Mouse (Mus musculus) layer of hippocampus, postnatal 10 days (tissue): Measurements from ENCODE around the gene Serinc5. TPM values are rescaled to one million over a fixed set of nuclear protein-coding genes. Genes with fewer than 3 reads are reported as not detected.

Experiments
- DNase-seq, 2 experiments: peaks; one replicate each; pipeline ENCODE4 v3.0.0; 2021; ENCODE audit warnings: low spot score in 2 of 2
- total RNA-seq, 2 experiments: library from RNA; stranded (reverse); gene quantifications; 2 replicates each; pipeline ENCODE4 v1.2.3; 2021

The Serinc5 gene
- total RNA-seq, 2 experiments from 2014 or later, result 62.1 to 63.3 TPM

DNA sequence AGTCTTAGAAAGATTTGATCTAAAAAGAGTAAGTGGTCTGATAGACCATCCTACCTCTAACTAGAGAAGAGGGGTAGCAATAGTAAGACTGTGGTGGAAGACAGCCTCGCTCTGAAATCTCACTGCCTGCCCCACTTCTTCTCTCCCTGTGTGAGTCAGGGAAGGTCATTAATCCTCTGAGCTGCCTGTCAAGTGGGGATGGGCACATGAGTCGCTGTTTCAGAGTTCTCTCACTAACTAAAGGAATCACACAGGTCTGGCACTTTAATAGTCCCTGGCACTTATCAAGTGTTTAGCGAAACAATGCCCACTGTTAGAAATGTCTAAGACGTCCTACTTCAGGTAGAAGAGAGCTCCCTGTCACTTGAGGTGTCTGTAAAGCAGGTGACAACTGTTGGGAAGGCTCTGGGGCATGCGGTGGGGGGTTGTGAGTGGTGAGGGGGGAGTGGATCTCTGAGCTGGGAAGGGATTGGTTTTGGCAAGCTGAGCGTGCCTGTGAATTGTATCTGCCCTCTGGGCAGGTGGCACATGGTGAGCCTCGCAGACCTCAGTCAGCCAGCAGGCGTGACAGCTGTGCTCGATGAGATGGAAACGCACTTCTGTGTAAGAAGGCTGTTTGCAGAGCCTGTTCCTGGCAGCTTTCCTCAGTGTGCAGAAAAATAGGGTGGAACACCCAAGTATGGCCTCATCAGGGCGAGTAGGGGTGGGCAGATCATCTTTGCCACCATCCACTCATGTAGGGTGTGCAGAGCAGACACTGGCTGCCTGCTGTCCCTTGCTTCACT lies 125.8 kb downstream of the Serinc5 start:
- peak; percentile 54 to 63 for DNase-seq

DNA sequence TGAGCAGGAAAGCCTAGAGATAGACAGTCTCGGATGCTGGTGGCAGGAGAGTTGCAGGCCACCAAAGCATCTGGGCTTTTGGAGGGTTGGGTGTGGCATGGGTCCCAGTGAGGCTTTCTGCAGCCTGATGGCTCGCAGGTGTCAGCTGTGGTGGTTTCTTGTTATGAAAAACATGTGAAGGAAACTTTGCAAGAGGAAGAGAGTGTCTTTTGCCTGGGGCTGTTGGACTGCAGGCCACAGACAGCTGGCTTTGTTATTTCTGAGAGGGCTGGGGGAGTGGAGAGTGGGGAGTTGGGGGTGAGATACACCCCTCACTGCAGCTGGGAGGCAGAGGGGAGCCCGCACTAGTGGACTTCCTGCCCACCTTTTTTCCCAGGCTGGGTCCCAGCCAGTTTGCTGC lies 127.9 kb downstream of the Serinc5 start:
- no peak for DNase-seq

DNA sequence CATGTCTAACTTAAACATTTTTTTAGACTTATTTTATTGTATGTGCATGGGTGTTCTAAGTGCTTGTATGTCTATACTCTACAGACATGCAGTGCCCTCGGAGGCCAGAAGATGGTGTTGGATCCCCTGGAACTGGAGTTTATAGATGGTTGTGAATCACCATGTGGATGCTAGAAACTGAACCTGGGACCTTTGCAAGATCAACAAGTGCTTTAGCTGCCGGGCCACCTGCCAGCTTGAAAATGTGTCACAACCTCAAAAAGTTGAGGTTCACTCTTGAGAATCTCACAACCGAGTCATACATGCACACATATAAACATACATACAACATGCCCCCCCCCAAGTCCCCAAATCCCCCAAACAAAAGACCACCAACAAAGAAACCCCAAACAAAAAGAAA lies 129.0 kb downstream of the Serinc5 start:
- no peak for DNase-seq

DNA sequence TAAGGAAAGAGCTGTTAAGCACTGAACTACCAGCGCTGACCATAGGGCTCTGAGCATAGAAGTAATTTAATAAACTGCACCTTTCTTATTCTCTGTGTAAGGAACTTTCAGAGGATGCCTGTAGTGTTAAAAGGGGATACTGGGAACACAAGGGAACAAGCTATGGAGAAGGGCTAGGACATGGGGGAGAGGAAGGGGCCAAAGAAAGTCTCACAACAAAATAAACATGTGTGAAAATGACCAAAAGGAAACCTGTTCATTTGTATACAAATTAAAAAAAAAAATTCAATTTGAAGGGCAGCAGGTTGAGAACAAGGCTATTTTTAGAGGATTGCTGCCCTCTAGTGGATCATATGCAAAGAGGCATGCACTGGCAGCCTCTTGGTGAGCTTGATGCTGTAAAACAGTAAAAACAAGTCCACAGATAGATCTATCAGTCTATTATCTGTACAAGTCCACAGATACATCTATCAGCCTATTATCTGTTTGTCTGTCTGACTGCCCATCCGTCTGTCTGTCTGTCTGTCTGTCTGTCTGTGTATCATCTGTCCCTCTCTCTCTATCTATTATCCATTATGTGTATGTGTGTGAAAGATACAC lies 129.9 kb downstream of the Serinc5 start:
- DNase-seq, result peak in 1 of 2 experiments; percentile 62

DNA sequence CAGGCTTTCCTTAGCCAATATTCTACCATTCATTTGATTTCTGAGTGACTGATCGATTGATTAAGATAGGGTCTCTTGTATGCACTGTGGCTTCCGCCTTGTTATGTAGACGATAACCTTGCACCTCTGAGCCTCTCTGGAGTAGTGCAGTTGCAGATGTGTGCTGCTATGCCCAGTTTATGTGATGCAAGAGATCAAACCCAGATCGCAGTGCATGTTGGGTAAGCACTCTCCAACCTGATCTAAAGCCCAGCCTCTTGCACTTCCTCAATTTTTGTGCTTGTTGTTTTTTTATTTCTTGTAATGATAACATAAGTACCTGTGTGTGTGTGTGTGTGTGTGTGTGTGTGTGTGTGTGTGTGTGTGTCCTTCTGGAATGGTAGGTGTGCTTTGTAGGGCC lies 132.0 kb downstream of the Serinc5 start:
- DNase-seq, result no peak

DNA sequence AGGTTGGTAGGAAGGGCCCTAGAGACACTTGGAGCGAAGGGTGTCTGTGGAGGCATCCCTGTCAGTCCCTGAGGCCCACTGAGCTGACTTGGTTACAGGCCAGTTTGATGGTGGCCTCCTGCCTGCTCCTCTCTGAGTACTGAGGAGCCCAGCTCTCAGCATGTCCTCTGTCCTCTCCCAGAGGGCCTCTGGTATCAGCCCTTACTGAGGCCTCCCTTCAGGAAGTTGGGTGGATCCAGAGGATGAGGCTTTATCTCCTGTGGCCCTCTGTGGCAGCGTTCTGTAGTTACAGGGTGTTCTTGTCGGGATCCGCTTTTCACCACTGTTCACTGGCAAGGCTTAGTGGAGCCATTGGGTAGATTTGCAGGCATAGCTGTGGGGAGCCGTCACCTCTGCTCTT lies 132.4 kb downstream of the Serinc5 start:
- DNase-seq, result no peak

DNA sequence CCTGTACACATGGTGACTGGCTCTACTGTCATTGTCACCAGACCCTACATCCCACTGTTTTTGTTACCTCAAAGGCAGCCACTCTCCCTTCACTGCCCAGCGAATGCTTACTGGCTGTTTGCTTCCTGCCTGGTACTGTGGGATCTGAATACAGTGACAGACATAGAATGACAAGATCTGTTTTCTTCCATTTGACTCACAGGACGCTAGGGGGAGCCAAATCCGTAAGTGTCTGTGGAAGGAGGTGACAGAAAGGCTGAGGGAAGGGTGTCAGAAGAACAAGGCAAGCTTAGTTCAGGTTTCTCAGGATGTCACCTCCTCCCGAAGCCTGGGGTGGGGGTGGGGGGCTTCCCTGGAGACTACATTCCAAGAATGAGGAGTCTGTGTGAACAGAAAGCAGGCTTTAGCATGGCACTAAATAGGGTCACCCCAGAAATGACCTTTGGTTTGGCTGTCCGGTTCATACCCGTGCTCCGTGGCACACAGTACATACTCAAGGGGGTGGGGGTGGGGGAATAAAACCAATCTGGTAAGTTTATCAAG lies 140.2 kb downstream of the Serinc5 start:
- peak; percentile 82 to 87 for DNase-seq

DNA sequence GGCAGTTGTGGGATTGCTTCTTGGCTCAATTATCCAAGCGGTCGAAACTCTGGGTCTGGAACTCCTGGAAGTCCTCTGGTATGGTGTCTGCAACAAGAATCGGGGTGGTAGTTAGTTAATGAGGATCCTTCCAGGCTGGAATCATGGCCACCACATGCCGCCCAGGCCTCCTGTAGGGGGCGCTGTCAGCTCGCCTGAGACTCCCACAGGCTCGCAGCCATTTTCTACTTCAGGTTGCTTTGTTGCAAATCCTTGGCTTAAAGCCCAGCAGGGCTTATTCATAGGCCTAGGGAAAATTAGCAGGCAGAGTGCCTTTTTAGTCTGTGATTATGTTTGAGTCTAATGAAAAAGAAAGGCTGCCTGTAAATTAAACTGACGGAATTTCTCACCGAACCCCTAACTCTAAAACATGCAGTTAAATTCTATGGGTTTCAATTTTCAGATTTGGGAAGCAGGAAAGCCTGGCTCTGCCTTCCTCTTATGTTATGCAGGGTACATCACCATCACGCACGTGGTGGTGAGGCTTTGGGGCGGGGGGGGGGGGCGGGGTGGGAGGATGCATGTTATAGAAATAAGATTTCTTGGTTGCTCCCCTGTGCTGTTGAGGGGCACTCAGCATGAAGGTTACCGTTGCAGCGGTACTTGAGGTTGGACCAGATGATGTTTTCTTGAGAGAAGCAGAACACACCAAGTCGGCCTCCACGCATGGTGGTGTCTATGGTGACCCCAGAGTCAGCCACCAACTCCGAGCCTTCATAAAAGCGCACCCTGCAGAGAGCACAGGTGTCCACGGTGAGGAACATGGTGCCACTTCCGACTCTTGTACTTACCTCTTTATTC lies 141.1 kb downstream of the Serinc5 start:
- peak; percentile 96 to 98 for DNase-seq

DNA sequence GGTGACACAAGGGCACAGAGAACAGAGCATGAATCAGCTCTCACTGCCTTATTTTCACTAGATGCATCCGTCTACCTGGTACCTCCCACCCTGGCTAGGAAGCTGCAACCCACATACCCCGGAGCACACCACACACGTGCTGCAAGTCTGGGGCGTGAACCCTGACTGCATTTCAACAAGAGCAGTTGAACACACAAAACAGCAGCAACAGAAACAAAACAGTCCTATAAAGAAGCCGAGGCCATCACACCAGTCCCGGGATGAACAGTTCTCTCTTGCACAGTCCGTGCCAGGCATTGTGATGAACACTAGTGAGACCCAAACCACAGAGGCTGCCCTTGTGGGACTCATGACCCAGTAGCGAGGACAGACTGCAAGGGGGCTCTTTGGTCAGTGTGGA lies 142.8 kb downstream of the Serinc5 start:
- no peak for DNase-seq

DNA sequence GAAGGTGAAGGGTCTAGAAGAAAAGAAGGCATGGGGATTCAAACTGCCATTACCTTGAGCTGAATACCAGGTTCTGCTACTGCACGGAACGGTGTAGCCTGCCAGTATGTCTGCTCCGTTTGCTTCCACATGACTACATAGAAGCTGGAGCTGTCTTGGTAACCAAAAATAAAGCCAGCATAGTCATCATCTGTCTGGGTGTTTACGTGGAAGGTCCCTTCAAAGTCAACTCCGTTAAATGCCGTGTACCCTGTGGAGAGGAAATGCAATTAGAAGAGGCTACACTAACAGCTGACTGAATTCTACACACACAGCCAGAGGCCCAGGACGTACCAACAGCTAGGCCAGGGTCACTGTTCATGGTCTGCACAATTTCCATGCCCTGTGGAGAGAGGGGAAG lies 144.1 kb downstream of the Serinc5 start:
- DNase-seq, result no peak

DNA sequence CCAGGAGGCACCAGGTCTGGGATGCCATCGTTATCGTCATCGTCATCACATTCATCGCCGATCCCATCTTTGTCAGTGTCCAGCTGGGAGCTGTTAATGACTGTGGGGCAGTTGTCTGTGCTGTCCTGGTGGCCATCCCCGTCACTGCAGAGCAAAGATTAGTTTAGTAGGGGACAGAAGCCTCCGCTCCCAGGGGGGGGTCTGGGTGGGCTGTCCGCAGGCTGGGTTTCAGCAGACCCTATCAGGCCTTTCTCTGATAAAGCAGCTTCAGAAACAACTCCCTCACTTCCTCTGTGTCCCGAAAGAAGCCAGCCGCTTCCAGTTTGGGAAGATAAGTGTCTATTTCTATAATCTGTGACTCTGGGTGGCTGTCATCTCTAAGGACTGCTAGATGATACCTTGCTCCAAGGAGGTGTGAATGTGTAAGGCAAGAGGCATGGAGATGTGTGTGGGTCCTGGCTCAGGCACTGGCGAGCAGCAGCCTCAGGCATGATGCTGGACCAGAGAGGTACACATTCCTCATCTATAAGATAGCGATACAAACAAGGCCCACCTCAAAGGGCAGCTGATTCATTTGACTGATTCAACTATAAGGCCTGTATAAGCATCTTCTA lies 147.2 kb downstream of the Serinc5 start:
- DNase-seq, result no peak

DNA sequence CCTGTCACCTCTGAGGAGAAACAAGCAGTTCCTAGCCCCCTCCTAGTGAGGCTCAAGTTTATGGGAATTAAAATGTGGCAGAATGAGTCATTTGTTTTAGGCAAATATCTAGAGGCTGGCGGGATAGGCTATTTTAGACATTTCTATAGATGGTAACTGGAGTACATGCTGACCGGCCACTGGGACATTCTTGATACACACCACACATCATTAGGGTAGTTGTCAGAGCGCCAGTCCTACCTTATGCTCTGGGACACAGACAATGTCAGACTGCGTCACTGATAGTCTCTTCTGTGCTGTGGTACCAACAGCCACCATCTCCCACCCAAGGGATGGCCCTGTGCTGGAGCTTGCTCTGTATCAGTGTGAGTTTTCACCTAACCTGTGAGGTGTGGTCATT lies 148.2 kb downstream of the Serinc5 start:
- DNase-seq, result no peak

DNA sequence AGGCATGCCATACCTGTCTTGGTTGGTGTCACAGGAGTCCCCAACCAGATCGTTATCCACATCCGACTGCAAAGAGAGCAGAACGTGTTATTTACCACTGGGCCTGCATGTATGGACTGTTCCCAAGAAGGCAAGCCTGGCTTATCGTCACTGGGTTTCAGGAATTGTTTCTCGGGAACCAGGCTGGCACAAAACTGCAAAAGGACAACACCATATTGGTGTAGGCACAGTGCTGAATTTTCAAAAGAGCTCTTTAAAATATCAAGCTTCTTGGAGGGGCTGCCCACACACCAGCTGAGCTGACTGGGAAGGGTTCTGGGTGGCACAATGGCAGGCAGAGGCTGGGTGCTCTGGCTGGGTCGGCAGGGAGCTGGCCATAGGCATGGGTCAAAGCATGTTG lies 149.6 kb downstream of the Serinc5 start:
- DNase-seq, result no peak

Other genes with a start within 250 kb of the Serinc5 start
- gene Ankrd34b, start 185.2 kb upstream of the Serinc5 start, total RNA-seq, result 10 to 100 TPM; 11.2 to 13.3 TPM
- gene Fam151b, start 127.1 kb upstream of the Serinc5 start, total RNA-seq, result 10 to 100 TPM in 1 of 2 experiments, 1 to 10 TPM in 1; 8.6 to 10.1 TPM
- gene Zfyve16, start 80.2 kb upstream of the Serinc5 start, total RNA-seq, result 10 to 100 TPM; 24.9 to 29.5 TPM
- not detected for gene Spz1, start 34.9 kb upstream of the Serinc5 start, total RNA-seq
- 1 to 10 TPM; 3.5 to 4.9 TPM for gene Thbs4, start 183.7 kb downstream of the Serinc5 start, total RNA-seq
- gene Mtx3, start 233.7 kb downstream of the Serinc5 start, total RNA-seq, result 10 to 100 TPM; 33.1 to 35.8 TPM